Mouse (Mus musculus) megakaryocyte, embryonic 14.5 days (primary cell): ENCODE results near the gene Pde11a.

Experiments
- FLI1 ChIP-seq: IDR thresholded peaks from 2 replicates; pipeline ENCODE4 v1.6.1; 2012; ENCODE audit warnings: low read length, inconsistent platforms, mixed read lengths
- GATA1 ChIP-seq: IDR thresholded peaks from 3 replicates; pipeline ENCODE4 v1.6.1; 2012; ENCODE audit warnings: mixed read lengths, low read length, inconsistent platforms, borderline replicate concordance

GRCm38 (mm10) chr2:76251379-76251778 lies 87.2 kb downstream of the Pde11a start:
- TF ChIP-seq GATA1 (no peak), FLI1 (no peak)
